Mouse (Mus musculus): ENCODE data around the gene Zcchc10. TPM values are rescaled to one million over a fixed set of nuclear protein-coding genes. Genes with fewer than 3 reads are reported as not detected.
A peak's percentile ranks its signal among the peaks of the same experiment; 100 is the strongest.

The Zcchc10 gene
- total and polyA plus RNA-seq, 2 experiments from 2014 or later: 0.89 to 13.6 TPM

DNA sequence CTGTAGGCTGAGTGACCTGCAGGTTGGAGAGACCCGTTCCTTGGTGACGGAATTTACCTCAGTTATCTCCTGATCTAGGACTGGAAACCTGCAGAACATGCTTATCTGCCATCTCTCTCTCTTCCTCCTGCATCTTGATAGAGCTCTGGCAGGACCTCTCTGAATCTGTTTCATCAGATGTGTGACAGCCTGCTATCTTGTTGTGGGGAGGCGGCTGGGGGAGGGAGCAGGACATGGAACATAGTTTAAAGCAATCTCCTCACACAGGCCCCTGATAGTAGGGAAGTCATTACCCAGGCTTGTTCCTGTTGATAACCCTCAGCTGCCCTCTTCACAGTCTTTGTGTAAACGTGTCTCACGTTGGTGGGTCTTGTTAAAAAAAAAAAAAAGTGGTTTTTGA is 20.8 kb downstream of the Zcchc10 start:
- no peak for TF ChIP-seq CTCF (IDR thresholded peaks at IDR 0.05; ENCODE audit: low read depth)
- Histone ChIP-seq H3K4me3 (ENCODE audit: low read length) (no peak overlapping the region), H3K4me1 (ENCODE audit: insufficient read depth, low read length) (no peaks in the 10 kb centered on the region), H3K9ac (replicated peaks; ENCODE audit: low read length) (no peak overlapping the region), H3K27ac (no peak overlapping the region), H3K27me3 (ENCODE audit: insufficient read depth, low read length) (no peaks in the 10 kb centered on the region), H3K36me3 (ENCODE audit: insufficient read depth, low read length) (no peaks in the 10 kb centered on the region), H3K9me3 (ENCODE audit: low read length) (no peaks in the 10 kb centered on the region), H3K4me2 (ENCODE audit: low read depth, low read length) (no peak overlapping the region)
- ATAC-seq (no peak), DNase-seq (ENCODE audit: low spot score) (no peak)
- 54% methylated on average over 5 of the region's 5 CpGs for WGBS

DNA sequence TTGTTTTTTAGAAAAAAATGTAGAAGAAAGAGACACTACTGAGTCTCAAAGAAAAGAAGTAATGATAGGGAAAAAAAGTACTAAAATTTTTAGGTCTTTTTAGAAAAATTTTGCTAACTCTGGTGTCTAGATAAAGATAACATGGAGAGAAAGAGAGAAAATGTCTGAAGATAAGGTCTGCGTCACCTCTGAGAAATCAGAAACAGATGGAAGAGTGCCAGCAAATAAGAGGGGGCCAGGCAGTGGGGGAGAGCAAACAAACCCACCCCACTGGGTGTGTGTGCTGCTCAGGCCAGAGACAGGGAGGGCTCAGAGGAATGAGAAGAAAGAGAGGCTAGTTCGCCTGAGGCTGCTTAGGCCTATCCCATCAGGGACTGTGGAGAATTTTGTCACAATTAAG is 21.3 kb downstream of the Zcchc10 start:
- no peak overlapping the region for H3K27ac ChIP-seq
- DNase-seq (ENCODE audit: low spot score): no peak
- no peaks in the 10 kb centered on the region for H3K27me3 ChIP-seq (ENCODE audit: insufficient read depth, low read length)
- H3K4me1 ChIP-seq (ENCODE audit: insufficient read depth, low read length): no peaks in the 10 kb centered on the region
- H3K36me3 ChIP-seq (ENCODE audit: insufficient read depth, low read length): no peaks in the 10 kb centered on the region
- 64% methylated on average over 2 of the region's 2 CpGs for WGBS
- ATAC-seq: no peak
- H3K4me3 ChIP-seq (ENCODE audit: low read length): no peak overlapping the region
- no peak for TF ChIP-seq CTCF (IDR thresholded peaks at IDR 0.05; ENCODE audit: low read depth)
- no peak overlapping the region for H3K9ac ChIP-seq (replicated peaks; ENCODE audit: low read length)
- no peak overlapping the region for H3K4me2 ChIP-seq (ENCODE audit: low read depth, low read length)
- no peaks in the 10 kb centered on the region for H3K9me3 ChIP-seq (ENCODE audit: low read length)

- peak; percentile 97 for DNase-seq (ENCODE audit: low spot score)
- Histone ChIP-seq H3K9ac (replicated peaks; ENCODE audit: low read length) (peak within 1 kb of the TSS; percentile 94), H3K4me2 (ENCODE audit: low read depth, low read length) (peak within 1 kb of the TSS; percentile 86), H3K27me3 (ENCODE audit: insufficient read depth, low read length) (no peaks in the 10 kb centered on the region), H3K4me3 (ENCODE audit: low read length) (peak within 1 kb of the TSS; percentile 95), H3K9me3 (ENCODE audit: low read length) (no peaks in the 10 kb centered on the region), H3K4me1 (ENCODE audit: insufficient read depth, low read length) (peaks cover 9% of the 10 kb centered on the region; the same call in 1 of the 2 replicates), H3K36me3 (ENCODE audit: insufficient read depth, low read length) (no peaks in the 10 kb centered on the region), H3K27ac (peak within 1 kb of the TSS; percentile 100)
- ATAC-seq: peak; percentile 96
- 1% methylated on average over 101 of the region's 127 CpGs for WGBS
- TF ChIP-seq CTCF (IDR thresholded peaks at IDR 0.05; ENCODE audit: low read depth): no peak
Observed at GRCm38 (mm10) chr11:53350291-53351223, 26.1 kb downstream of the Zcchc10 start, which contains the start of gene Aff4. Gene Aff4, plus strand, starts transcription at chr11:53350833.

DNA sequence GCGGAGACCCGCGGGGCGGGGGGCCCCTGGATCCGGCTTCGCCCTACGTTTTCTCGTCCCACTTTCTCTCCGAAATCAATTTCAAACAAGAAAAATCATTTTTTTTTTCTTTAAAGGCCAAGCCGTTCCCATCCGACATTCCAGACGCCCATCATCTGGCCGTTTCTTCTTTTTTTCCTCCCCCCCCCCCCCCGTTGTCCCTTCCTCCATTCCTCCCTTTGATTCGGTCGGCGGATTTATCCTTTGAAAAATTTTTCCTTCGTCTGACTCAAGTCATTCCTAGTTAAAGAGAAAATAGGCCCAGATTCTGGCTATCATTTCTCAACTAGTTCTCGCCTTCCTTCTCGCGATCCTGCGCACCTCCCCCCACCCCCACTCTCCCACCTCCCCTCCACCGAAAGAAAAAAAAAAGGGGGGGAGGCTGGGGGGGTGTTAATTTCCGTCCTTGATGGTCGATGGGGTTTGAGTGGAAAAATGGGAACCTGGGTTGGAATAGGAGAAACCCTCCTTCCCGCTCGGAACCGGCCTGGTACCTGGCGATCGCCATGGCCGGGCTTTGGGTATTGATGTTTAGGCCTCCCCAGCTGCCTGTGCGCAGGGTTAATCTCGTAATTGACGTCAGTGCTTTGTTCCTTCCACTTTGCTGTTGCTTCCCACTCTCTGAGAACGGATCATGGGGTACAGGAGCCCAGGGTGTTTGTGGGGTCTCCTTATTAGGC is 26.9 kb downstream of the Zcchc10 start:
- peak; percentile 84 for DNase-seq (ENCODE audit: low spot score)
- peak overlapping the region; percentile 100 for H3K27ac ChIP-seq
- peak overlapping the region; percentile 86 for H3K4me2 ChIP-seq (ENCODE audit: low read depth, low read length)
- H3K4me1 ChIP-seq (ENCODE audit: insufficient read depth, low read length): peaks cover 9% of the 10 kb centered on the region; the same call in 1 of the 2 replicates
- no peaks in the 10 kb centered on the region for H3K27me3 ChIP-seq (ENCODE audit: insufficient read depth, low read length)
- H3K9ac ChIP-seq (replicated peaks; ENCODE audit: low read length): peak overlapping the region; percentile 94
- no peak for TF ChIP-seq CTCF (IDR thresholded peaks at IDR 0.05; ENCODE audit: low read depth)
- peak; percentile 63; the same call in 1 of the 2 replicates for ATAC-seq
- WGBS: 0% methylated on average over 35 of the region's 35 CpGs
- no peaks in the 10 kb centered on the region for H3K9me3 ChIP-seq (ENCODE audit: low read length)
- H3K4me3 ChIP-seq (ENCODE audit: low read length): peak overlapping the region; percentile 95
- no peaks in the 10 kb centered on the region for H3K36me3 ChIP-seq (ENCODE audit: insufficient read depth, low read length)

DNA sequence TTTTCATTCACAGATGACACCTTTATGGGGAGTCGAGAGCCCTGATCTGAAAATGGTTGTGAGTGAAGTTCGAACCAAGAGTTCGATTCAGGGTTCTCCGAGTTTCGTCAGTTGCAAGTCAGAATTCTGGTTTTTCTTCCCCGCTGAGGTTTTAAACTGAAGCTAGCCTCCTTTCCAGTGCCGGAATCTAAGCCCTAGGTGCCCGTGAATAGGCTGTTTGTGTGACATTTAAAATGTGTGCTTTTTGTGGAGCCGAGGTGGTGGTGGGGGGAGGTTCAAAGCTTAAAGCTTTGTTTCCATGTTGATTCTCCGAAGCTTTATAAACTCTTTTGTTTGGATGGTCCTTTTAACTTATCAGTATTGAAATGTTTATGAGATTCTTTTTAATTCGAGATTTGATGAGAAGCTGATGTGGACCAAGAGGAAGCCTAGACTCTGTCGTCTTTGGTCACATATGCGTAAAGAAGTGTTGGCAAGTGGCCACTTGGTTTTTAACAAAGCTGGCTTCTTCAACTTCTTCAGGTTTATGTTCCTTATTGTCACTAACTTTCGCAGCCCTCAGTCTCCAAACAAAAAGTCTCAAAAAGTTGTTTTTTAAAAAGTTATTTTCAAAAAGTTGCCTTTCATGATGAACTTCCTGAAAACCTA is 27.6 kb downstream of the Zcchc10 start:
- ATAC-seq (no peak), DNase-seq (ENCODE audit: low spot score) (peak; percentile 21)
- H3K9ac ChIP-seq (replicated peaks; ENCODE audit: low read length): peak overlapping the region; percentile 94
- TF ChIP-seq CTCF (IDR thresholded peaks at IDR 0.05; ENCODE audit: low read depth): no peak
- 2% methylated on average over 14 of the region's 14 CpGs for WGBS
- peak overlapping the region; percentile 100 for H3K27ac ChIP-seq
- peak overlapping the region; percentile 95 for H3K4me3 ChIP-seq (ENCODE audit: low read length)
- H3K4me1 ChIP-seq (ENCODE audit: insufficient read depth, low read length): peaks cover 9% of the 10 kb centered on the region; the same call in 1 of the 2 replicates
- H3K36me3 ChIP-seq (ENCODE audit: insufficient read depth, low read length): no peaks in the 10 kb centered on the region
- no peaks in the 10 kb centered on the region for H3K27me3 ChIP-seq (ENCODE audit: insufficient read depth, low read length)
- peak overlapping the region; percentile 86 for H3K4me2 ChIP-seq (ENCODE audit: low read depth, low read length)
- no peaks in the 10 kb centered on the region for H3K9me3 ChIP-seq (ENCODE audit: low read length)

DNA sequence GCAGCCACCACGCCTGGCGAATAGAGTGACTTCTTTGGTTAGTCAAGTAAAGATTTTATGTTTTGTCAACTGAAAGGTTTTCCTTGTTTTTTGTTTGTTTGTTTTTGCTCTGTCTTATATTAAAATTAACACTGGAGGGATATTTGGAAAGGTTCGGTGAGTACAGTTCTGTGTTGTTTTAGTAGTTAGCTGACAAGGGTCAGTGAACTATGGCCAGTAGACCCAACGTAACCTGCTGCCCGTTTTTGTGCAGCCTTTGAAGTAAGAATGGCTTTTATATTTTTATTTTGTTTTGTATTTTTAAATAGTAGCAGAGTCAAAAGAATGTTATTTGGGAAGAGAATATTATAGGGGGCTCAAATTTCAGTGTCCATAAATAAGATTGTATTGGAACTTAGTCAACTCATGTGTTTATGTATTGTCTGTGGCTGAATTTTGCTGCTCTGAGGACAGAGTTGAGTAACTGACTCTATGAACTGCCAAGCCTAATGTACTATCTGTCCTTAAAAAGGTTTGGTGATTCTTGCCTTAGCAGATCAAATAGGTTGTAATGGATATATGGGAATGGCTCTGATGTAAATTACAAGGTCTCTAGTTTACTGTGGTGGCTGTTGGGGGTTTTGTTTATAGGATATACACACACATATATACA is 34.2 kb downstream of the Zcchc10 start:
- TF ChIP-seq CTCF (IDR thresholded peaks at IDR 0.05; ENCODE audit: low read depth): no peak
- H3K27me3 ChIP-seq (ENCODE audit: insufficient read depth, low read length): no peaks in the 10 kb centered on the region
- 93% methylated on average over 5 of the region's 5 CpGs for WGBS
- no peak overlapping the region for H3K4me3 ChIP-seq (ENCODE audit: low read length)
- no peak for DNase-seq (ENCODE audit: low spot score)
- H3K27ac ChIP-seq: no peak overlapping the region
- no peaks in the 10 kb centered on the region for H3K36me3 ChIP-seq (ENCODE audit: insufficient read depth, low read length)
- H3K9ac ChIP-seq (replicated peaks; ENCODE audit: low read length): no peak overlapping the region
- H3K9me3 ChIP-seq (ENCODE audit: low read length): no peaks in the 10 kb centered on the region
- H3K4me2 ChIP-seq (ENCODE audit: low read depth, low read length): no peak overlapping the region
- no peaks in the 10 kb centered on the region for H3K4me1 ChIP-seq (ENCODE audit: insufficient read depth, low read length)
- ATAC-seq: no peak

Data from hindbrain, postnatal 0 days (tissue).